Mouse (Mus musculus) liver, embryonic 11.5 days (tissue): ENCODE data around the gene Vmn2r62. TPM values are rescaled to one million over a fixed set of nuclear protein-coding genes. Genes with fewer than 3 reads are reported as not detected.
"Not testable (repeated sequence)": the region's sequence is repeated elsewhere in the genome, so short reads cannot be mapped to it uniquely, and the experiment has no call there.

ENCODE experiments used
- ATAC-seq: fragments of 200-750 bp; cut with Nextera tagmentation; replicated peaks from 2 replicates; pipeline ENCODE4 v1.8.0; 2017; ENCODE audit warnings: moderate number of reproducible peaks, mild to moderate bottlenecking, moderate TSS enrichment, moderate library complexity; ENCODE audit not compliant: low FRiP score
- DNase-seq: peaks from one replicate; pipeline ENCODE4 v3.0.0-alpha.2; 2017; ENCODE audit warnings: low spot score
- H3K27ac ChIP-seq: fragments of 300-500 bp; sonication (generic); 2 replicates; pipeline ENCODE4 v1.5.1; 2014; ENCODE audit warnings: mild to moderate bottlenecking, low read depth, low read length, control low read depth
- H3K27me3 ChIP-seq: fragments of 300-500 bp; sonication (generic); replicated peaks from 2 replicates; pipeline ENCODE4 v1.6.1; 2014; ENCODE audit warnings: low read length, mixed read lengths; ENCODE audit not compliant: control insufficient read depth, insufficient read depth
- H3K36me3 ChIP-seq: fragments of 300-500 bp; sonication (generic); 2 replicates; pipeline ENCODE4 v1.6.1; 2014; ENCODE audit warnings: mild to moderate bottlenecking, low read length, moderate library complexity, mixed read lengths; ENCODE audit not compliant: control insufficient read depth, insufficient read depth
- H3K4me1 ChIP-seq: fragments of 300-500 bp; sonication (generic); replicated peaks from 2 replicates; pipeline ENCODE4 v1.6.1; 2014; ENCODE audit warnings: low read length, mixed read lengths; ENCODE audit not compliant: control insufficient read depth, insufficient read depth
- H3K4me2 ChIP-seq: fragments of 300-500 bp; sonication (generic); 2 replicates; pipeline ENCODE4 v1.6.1; 2014; ENCODE audit warnings: mild to moderate bottlenecking, control low read depth, moderate library complexity
- H3K4me3 ChIP-seq: fragments of 300-500 bp; sonication (generic); 2 replicates; pipeline ENCODE4 v1.5.1; 2014; ENCODE audit warnings: low read depth, low read length, control low read depth
- H3K9ac ChIP-seq: fragments of 300-500 bp; sonication (generic); 2 replicates; pipeline ENCODE4 v1.6.1; 2014; ENCODE audit warnings: low read depth, low read length, control low read depth
- H3K9me3 ChIP-seq: fragments of 300-500 bp; sonication (generic); 2 replicates; pipeline ENCODE4 v1.6.1; 2016; ENCODE audit warnings: low read length, inconsistent platforms, mixed read lengths; ENCODE audit not compliant: control insufficient read depth
- WGBS: fragments of 180-500 bp; shearing (Covaris S2); extraction: QIAGEN DNeasy Blood & Tissue Kit; methylation state at CpG from one replicate; pipeline ENCODE4 v1.1.7; 2014; 5-methylcytosine and 5-hydroxymethylcytosine counted together
- polyA plus RNA-seq: library from polyadenylated mRNA; unstranded; fragments of >200 nt; fragmentation: Nextera tagmentation; extraction: Ambion mirVana; gene quantifications from 2 replicates; pipeline ENCODE4 v1.2.1, GENCODE M21; 2014

Vmn2r62 gene
- not detected in 2 replicates for polyA plus RNA-seq

DNA sequence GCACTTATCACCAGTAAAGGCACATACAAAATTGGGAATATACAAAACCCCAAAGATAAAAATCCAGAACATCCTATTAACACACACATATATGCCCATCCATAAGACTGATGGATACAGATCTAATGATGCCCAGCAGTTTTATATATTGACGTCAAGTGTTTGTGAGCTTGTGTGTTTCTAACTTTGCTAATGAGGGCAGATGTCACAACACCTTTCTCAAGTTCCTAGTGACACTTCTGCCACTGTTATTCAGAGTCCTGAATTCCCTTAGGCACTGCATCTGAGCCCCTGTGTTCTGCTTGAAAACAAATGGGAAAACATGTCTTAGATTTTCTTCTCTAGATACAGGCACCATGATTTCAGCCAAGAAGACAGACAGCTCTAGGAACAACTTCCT is at the start of gene Vmn2r62:
TSS of gene Vmn2r62 (minus strand) at position 101 of the 400 bp plus-strand sequence.
- not testable (repeated sequence) for H3K9me3 ChIP-seq, ATAC-seq, H3K9ac ChIP-seq, H3K4me1 ChIP-seq, H3K36me3 ChIP-seq, H3K4me3 ChIP-seq, DNase-seq, H3K4me2 ChIP-seq, H3K27ac ChIP-seq, H3K27me3 ChIP-seq
- no CpG with 5 or more reads among the region's 1 CpGs for WGBS

DNA sequence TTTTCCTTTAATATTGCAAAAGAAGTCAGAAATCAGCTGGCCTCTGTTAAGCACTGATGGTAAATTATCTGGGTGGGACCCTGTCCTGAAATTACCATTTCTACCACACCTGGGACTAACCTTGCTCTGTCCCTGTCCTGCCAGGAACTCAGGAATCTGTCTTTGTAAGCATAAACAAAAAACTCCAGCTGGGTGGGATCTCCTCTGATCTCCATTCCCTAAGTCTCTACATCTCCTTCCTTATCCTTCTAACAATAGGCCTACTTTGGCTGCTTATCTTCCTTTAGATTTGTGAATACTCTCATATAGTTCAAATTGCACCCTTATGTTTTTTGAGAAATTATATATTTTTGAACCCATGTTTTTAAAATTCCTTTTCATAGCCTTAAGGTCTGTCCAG is 45.0 kb upstream of the Vmn2r62 start:
- H3K27ac ChIP-seq, H3K4me3 ChIP-seq, H3K36me3 ChIP-seq, H3K4me2 ChIP-seq, H3K9me3 ChIP-seq, H3K27me3 ChIP-seq, ATAC-seq, DNase-seq, H3K9ac ChIP-seq, H3K4me1 ChIP-seq: not testable (repeated sequence)

DNA sequence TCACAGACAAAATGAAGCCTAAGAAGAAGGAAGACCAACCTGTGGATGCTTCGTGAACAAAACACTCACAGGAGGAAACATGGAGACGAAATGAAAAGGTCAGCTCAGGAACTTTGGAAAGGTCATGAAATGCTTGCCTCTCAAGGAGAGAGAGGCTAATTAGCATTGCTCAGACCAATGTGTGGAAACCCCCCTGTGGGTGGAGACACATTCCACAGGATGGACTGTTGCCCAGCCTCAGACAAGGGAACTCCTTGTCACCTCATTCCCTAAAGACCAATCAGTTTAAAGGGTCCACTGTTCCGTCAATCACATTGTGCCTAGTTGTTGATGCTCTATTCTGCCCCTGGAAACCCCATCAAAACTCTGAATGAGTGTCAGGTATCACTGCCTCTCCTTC is 38.9 kb upstream of the Vmn2r62 start:
- 79% methylated on average over 3 of the region's 3 CpGs for WGBS
- Histone ChIP-seq H3K4me1 (no peaks in the 10 kb centered on the region), H3K4me3 (no peak overlapping the region), H3K27ac (no peak overlapping the region), H3K9me3 (peaks cover 3% of the 10 kb centered on the region; the same call in 1 of the 2 replicates), H3K27me3 (no peaks in the 10 kb centered on the region), H3K9ac (no peak overlapping the region), H3K4me2 (no peak overlapping the region), H3K36me3 (no peaks in the 10 kb centered on the region)
- no peak for DNase-seq
- no peak for ATAC-seq

GRCm38 (mm10) chr7:42749836-42750235 is 43.5 kb downstream of the Vmn2r62 start:
- H3K4me3 ChIP-seq = no peak overlapping the region
- ATAC-seq (no peak), DNase-seq (no peak)
- no peaks in the 10 kb centered on the region for H3K36me3 ChIP-seq
- no peaks in the 10 kb centered on the region for H3K9me3 ChIP-seq
- no peaks in the 10 kb centered on the region for H3K27me3 ChIP-seq
- no peak overlapping the region for H3K4me2 ChIP-seq
- WGBS = 42% methylated on average over 20 of the region's 20 CpGs
- no peak overlapping the region for H3K27ac ChIP-seq
- H3K4me1 ChIP-seq = no peaks in the 10 kb centered on the region
- no peak overlapping the region for H3K9ac ChIP-seq

- ATAC-seq (no peak), DNase-seq (no peak)
- Histone ChIP-seq H3K36me3 (no peaks in the 10 kb centered on the region), H3K4me1 (no peaks in the 10 kb centered on the region), H3K9me3 (no peaks in the 10 kb centered on the region), H3K9ac (no peak overlapping the region), H3K4me2 (no peak overlapping the region), H3K4me3 (no peak overlapping the region), H3K27ac (no peak overlapping the region), H3K27me3 (no peaks in the 10 kb centered on the region)
- WGBS = 79% methylated on average over 10 of the region's 10 CpGs
These were observed 54.7 kb downstream of the Vmn2r62 start for GRCm38 (mm10) chr7:42738536-42739210.

GRCm38 (mm10) chr7:42726917-42727316 is 66.4 kb downstream of the Vmn2r62 start, which contains the start of gene Gm17067:
TSS of gene Gm17067 (minus strand) at chr7:42727017.
- ATAC-seq, H3K4me2 ChIP-seq, H3K36me3 ChIP-seq, H3K9ac ChIP-seq, H3K9me3 ChIP-seq, H3K27me3 ChIP-seq, H3K4me3 ChIP-seq, H3K27ac ChIP-seq, DNase-seq, H3K4me1 ChIP-seq: not testable (repeated sequence)
- 80% methylated on average over 4 of the region's 4 CpGs for WGBS

Other genes with a start within 250 kb of the Vmn2r62 start
- gene Gm21028, start 214.9 kb downstream of the Vmn2r62 start, polyA plus RNA-seq = not detected in 2 replicates
- 0.79 and 1.2 TPM in 2 replicates for gene Zfp977, start 201.0 kb downstream of the Vmn2r62 start, polyA plus RNA-seq
- 1.6 and 2.8 TPM in 2 replicates for gene Zfp976, start 150.9 kb downstream of the Vmn2r62 start, polyA plus RNA-seq
- gene Zfp975, start 100.8 kb downstream of the Vmn2r62 start, polyA plus RNA-seq = 7.6 and 8.1 TPM in 2 replicates
- gene Gm17067, start 66.5 kb downstream of the Vmn2r62 start, polyA plus RNA-seq = 0.16 TPM in 1 of 2 replicates, not detected in the other
- gene Gm2381, start 73.7 kb upstream of the Vmn2r62 start, polyA plus RNA-seq = not detected in 2 replicates
- not detected in 2 replicates for gene Vmn2r63, start 140.3 kb upstream of the Vmn2r62 start, polyA plus RNA-seq
- not detected in 2 replicates for gene Gm9268, start 225.2 kb upstream of the Vmn2r62 start, polyA plus RNA-seq